22 mouse cellular contexts compared by ENCODE assay signal in the genomic region with DNA sequence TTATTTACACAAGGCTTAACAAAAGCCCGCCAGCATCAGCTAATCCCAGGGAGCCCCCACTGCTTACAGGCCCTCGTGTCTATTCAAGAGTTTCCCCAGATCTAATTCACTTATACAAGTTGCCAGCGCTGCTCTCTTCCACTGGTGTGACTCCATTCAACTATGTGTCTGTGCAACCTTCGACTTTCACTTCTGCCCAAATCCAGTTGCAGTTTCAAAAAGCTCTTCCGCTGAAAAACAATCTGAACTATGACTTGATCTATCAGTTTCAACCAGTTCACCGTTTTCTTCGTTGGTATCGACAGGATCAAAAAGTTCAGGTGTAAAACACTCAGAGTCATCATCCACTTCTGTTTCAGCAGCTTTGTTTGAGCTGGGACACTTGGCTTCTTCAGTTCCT.
DNase-seq lines count a peak whose midpoint lies in the region; ATAC-seq and TF ChIP-seq lines count a peak whose summit lies in the region.
"Had no signal": no experiment of that assay in that cellular context is flagged by ENCODE, and none has a peak within 500 bp of the region (broad histone marks: within the 10 kb centered on the region; RNA-seq: fewer than 3 reads in every experiment).

No protein-coding gene starts in this region.

- TF ChIP-seq POLR2A in CH12.LX (IDR thresholded peaks at IDR 0.05; ENCODE audit: low read depth, low read length) = no peak

- H3K9me3 ChIP-seq in midbrain, embryonic 11.5 days (ENCODE audit: control insufficient read depth, low read length) = no peaks in the 10 kb centered on the region
- no peaks in the 10 kb centered on the region for H3K9me3 ChIP-seq in midbrain, embryonic 10.5 days (replicated peaks)
- H3K9me3 ChIP-seq in CH12.LX (replicated peaks; ENCODE audit: low read length) = no peaks in the 10 kb centered on the region
- H3K9me3 ChIP-seq: G1E had no signal

- H3K79me2 ChIP-seq in CH12.LX (replicated peaks; ENCODE audit: control insufficient read depth, extremely low read depth, insufficient read depth, poor library complexity, severe bottlenecking) = no peaks in the 10 kb centered on the region

- TF ChIP-seq EP300 in CH12.LX (IDR thresholded peaks at IDR 0.05; ENCODE audit: low read length) = peak; percentile 91

- dilution Hi-C loops in CH12.LX (cut with MboI; ENCODE audit: extremely low pct_ligation_motif_present, extremely low pct_unique_long_range_greater_than_20kb, low sequenced_read_pairs) = no loop called here

- no peak for ATAC-seq in midbrain, embryonic 11.5 days (ENCODE audit: low FRiP score)
- ATAC-seq: activated CD4-positive, CD25-positive, alpha-beta regulatory T cell, adult 4 months; CD4-positive, CD25-positive, alpha-beta regulatory T cell, adult 4 months; Patski had no signal

- no peaks in the 10 kb centered on the region for H3K36me3 ChIP-seq in midbrain, embryonic 11.5 days (ENCODE audit: control insufficient read depth, insufficient read depth, low read length)
- H3K36me3 ChIP-seq in midbrain, embryonic 10.5 days = peaks cover 22% of the 10 kb centered on the region
- peaks cover 12 to 42% of the 10 kb centered on the region in 2 experiments for H3K36me3 ChIP-seq in CH12.LX (replicated peaks in 1 of 2; ENCODE audit: control insufficient read depth in 1 of 2, insufficient read depth in 1 of 2, low read length in 1 of 2)

- in situ Hi-C loops in CH12.LX (cut with MboI; ENCODE audit: low pct_ligation_motif_present, low pct_unique_long_range_greater_than_20kb, low sequenced_read_pairs) = no loop called here

- H3K4me2 ChIP-seq in midbrain, embryonic 11.5 days = no peak overlapping the region
- peak overlapping the region; percentile 45 for H3K4me2 ChIP-seq in CH12.LX (ENCODE audit: insufficient read depth, low read depth, poor library complexity, severe bottlenecking)

- intact Hi-C loops in left cerebral cortex, postnatal 25 days (cut with DNase I) = no loop called here

- H3K4me3 ChIP-seq in midbrain, embryonic 11.5 days (ENCODE audit: low read depth, low read length) = no peak overlapping the region
- H3K4me3 ChIP-seq in midbrain, embryonic 10.5 days = no peak overlapping the region
- H3K4me3 ChIP-seq in CH12.LX (replicated peaks in 1 of 3; ENCODE audit: low read depth in 2 of 3, low read length in 2 of 3, poor library complexity in 1 of 3) = no peak overlapping the region

- no peak for TF ChIP-seq RAD21 in CH12.LX (IDR thresholded peaks at IDR 0.05; ENCODE audit: low read depth, low read length)

- no peak for TF ChIP-seq CTCF in CH12.LX (conservative IDR thresholded peaks at IDR 0.05 in 1 of 2, IDR thresholded peaks at IDR 0.05 in 1 of 2; ENCODE audit: low read depth in 2 of 2, low read length in 2 of 2)

- DNase-seq in midbrain, embryonic 11.5 days (ENCODE audit: low spot score, missing footprints) = peak; percentile 19
- DNase-seq in midbrain, embryonic 10.5 days (ENCODE audit: low spot score) = no peak
- DNase-seq in A20 (ENCODE audit: low read depth, low spot score) (peak; percentile 85), CH12.LX (ENCODE audit: extremely low read depth) (peak; percentile 19)
- DNase-seq in layer of hippocampus, adult 8-10 months (ENCODE audit: low spot score in 2 of 2) = no peak
- no peak for DNase-seq in left cerebral cortex, postnatal 25 days (ENCODE audit: low spot score in 2 of 2)
- DNase-seq: adrenal gland, adult 2 months; adrenal gland, adult 8-10 months; adrenal gland, postnatal 10 days; adrenal gland, postnatal 14 days; adrenal gland, postnatal 25 days; adrenal gland, postnatal 36 days; B cell, adult 2 months; cerebellum, adult 11 months; cerebellum, adult 11-12 months; cerebellum, adult 18-20 months; cerebellum, adult 2 months; cerebellum, adult 8-10 months had no signal

- H3K4me1 ChIP-seq in midbrain, embryonic 11.5 days (ENCODE audit: control insufficient read depth, insufficient read depth, low read length) = no peaks in the 10 kb centered on the region
- H3K4me1 ChIP-seq in midbrain, embryonic 10.5 days = no peaks in the 10 kb centered on the region
- H3K4me1 ChIP-seq in CH12.LX (ENCODE audit: control insufficient read depth in 1 of 2, insufficient read depth in 2 of 2) = peaks cover 3 to 12% of the 10 kb centered on the region in 2 experiments; a peak in 2 of 4 replicates

- H3K9ac ChIP-seq in midbrain, embryonic 11.5 days (ENCODE audit: low read length) = no peak overlapping the region
- H3K9ac ChIP-seq in CH12.LX (ENCODE audit: insufficient read depth, low read depth) = no peak overlapping the region

- H3K27me3 ChIP-seq in midbrain, embryonic 11.5 days (ENCODE audit: control insufficient read depth, insufficient read depth, low read length) = no peaks in the 10 kb centered on the region
- no peaks in the 10 kb centered on the region for H3K27me3 ChIP-seq in midbrain, embryonic 10.5 days (ENCODE audit: low read depth, poor library complexity, severe bottlenecking)
- H3K27me3 ChIP-seq in CH12.LX (replicated peaks) = no peaks in the 10 kb centered on the region
- H3K27me3 ChIP-seq: Patski had no signal

- no peak overlapping the region for H3K27ac ChIP-seq in midbrain, embryonic 11.5 days (ENCODE audit: low read depth, low read length)
- H3K27ac ChIP-seq in midbrain, embryonic 10.5 days (replicated peaks) = no peak overlapping the region
- H3K27ac ChIP-seq in CH12.LX (ENCODE audit: insufficient read depth, low read depth) = no peak overlapping the region

- 67% methylated on average over 8 of the region's 8 CpGs for WGBS in midbrain, embryonic 11.5 days
- 73% methylated on average over 8 of the region's 8 CpGs for WGBS in midbrain, embryonic 10.5 days

TF ChIP-seq in CH12.LX, 34 proteins besides CTCF, POLR2A, EP300 and RAD21:
- TF ChIP-seq MYC (IDR thresholded peaks at IDR 0.05; ENCODE audit: low read depth, low read length) (0 out of 2 replicates have a peak, but pooled peaks have one; percentile 37), TCF12 (IDR thresholded peaks at IDR 0.05; ENCODE audit: low read depth, low read length) (no peak), IRF4 (IDR thresholded peaks at IDR 0.05; ENCODE audit: low read depth, low read length) (peak; percentile 91), CHD2 (IDR thresholded peaks at IDR 0.05; ENCODE audit: low read length) (no peak), UBTF (IDR thresholded peaks at IDR 0.05; ENCODE audit: low read depth, low read length) (no peak), JUN (IDR thresholded peaks at IDR 0.05; ENCODE audit: insufficient read depth, low read depth, low read length) (peak; percentile 3; the same call in 1 of the 2 replicates), JUND (conservative IDR thresholded peaks at IDR 0.05; ENCODE audit: low read depth, low read length) (no peak), CHD1 (IDR thresholded peaks at IDR 0.05; ENCODE audit: low read depth, low read length) (no peak), NELFE (IDR thresholded peaks at IDR 0.05; ENCODE audit: low read depth, low read length) (no peak), MEF2A (IDR thresholded peaks at IDR 0.05; ENCODE audit: borderline replicate concordance, low read depth, low read length) (no peak), MXI1 (IDR thresholded peaks at IDR 0.05; ENCODE audit: low read depth, low read length) (no peak), USF1 (IDR thresholded peaks at IDR 0.05; ENCODE audit: low read depth, low read length) (no peak), MAFK (IDR thresholded peaks at IDR 0.05; ENCODE audit: insufficient replicate concordance, low read length) (0 out of 2 replicates have a peak, but pooled peaks have one; percentile 24), SIN3A (IDR thresholded peaks at IDR 0.05; ENCODE audit: low read length) (no peak), GABPA (IDR thresholded peaks at IDR 0.05; ENCODE audit: insufficient replicate concordance, low read depth, low read length) (no peak), BHLHE40 (IDR thresholded peaks at IDR 0.05; ENCODE audit: low read depth, low read length) (peak; percentile 35; the same call in 1 of the 2 replicates), ZKSCAN1 (IDR thresholded peaks at IDR 0.05; ENCODE audit: borderline replicate concordance, low read depth, low read length) (no peak)

Comparison
In these comparisons a context has a peak if more than half of its experiments do, and no peak if none do; other contexts are left out.
1. DNase-seq: peak in midbrain, embryonic 11.5 days (single experiment), A20 (single experiment) and CH12.LX (single experiment); none in midbrain, embryonic 10.5 days (single experiment), layer of hippocampus, adult 8-10 months (0 of 2) and left cerebral cortex, postnatal 25 days (0 of 2).